Mouse (Mus musculus): ENCODE results near the gene Neurl4. TPM values are rescaled to one million over a fixed set of nuclear protein-coding genes. Genes with fewer than 3 reads are reported as not detected.

Gene Neurl4
- polyA plus RNA-seq, 1 experiment from 2014 or later: 12.5 TPM

DNA sequence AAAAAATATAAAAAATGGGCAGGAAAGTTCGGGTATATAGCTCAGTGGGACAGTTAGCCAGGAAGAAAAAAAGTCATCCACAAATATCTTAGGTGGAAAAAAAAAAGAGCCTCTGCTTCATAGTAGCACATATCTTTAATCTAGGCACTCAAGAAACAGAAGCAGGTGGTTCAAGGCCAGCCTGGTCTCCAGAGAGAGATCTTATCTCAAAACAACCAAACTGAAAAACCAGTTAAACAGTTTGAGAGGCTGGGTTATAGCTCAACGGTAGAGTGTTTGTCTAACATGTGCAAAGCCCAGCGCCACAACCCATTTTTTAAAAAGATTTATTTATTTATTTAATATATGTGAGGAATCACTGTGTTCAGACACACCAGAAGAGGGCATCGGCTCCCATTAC lies 32.2 kb downstream of the Neurl4 start:
- no peaks in the 10 kb centered on the region for H3K36me3 ChIP-seq (ENCODE audit: insufficient read depth)
- H3K9ac ChIP-seq: no peak overlapping the region
- H3K27ac ChIP-seq (ENCODE audit: low read depth): no peak overlapping the region
- no peaks in the 10 kb centered on the region for H3K9me3 ChIP-seq (ENCODE audit: low read depth, low read length)
- WGBS: 50% methylated on average over 4 of the region's 4 CpGs
- ATAC-seq (ENCODE audit: insufficient read depth): no peak
- TF ChIP-seq CTCF (IDR thresholded peaks at IDR 0.05; ENCODE audit: low read depth): no peak
- no peak overlapping the region for H3K4me2 ChIP-seq
- no peak for DNase-seq
- peaks cover 6% of the 10 kb centered on the region; the same call in 1 of the 2 replicates for H3K4me1 ChIP-seq (ENCODE audit: insufficient read depth)
- peaks cover 23% of the 10 kb centered on the region for H3K27me3 ChIP-seq (ENCODE audit: insufficient read depth, low read length)
- no peak overlapping the region for H3K4me3 ChIP-seq (ENCODE audit: low read depth, low read length)

DNA sequence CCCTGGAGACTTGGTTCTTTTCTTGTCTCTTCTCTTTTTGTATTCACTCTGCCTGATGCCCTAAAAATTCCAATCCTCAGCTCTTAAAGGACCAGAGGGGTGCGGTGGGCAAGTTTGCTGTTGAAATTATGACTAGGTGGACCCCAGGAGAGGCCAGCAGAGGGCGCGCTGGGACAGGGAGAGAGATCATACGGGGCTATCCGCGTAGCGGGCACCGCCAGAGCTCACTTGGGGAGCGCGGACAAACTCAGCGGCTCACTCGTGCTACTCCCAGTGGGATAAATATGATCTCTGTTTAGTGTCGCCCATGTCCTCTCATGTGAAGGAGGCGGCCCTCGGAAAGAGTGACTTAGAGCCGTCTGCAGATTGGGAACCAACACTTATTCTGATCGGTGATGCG lies 33.3 kb downstream of the Neurl4 start:
- peak overlapping the region; percentile 57 for H3K4me2 ChIP-seq
- DNase-seq: peak; percentile 97
- H3K9me3 ChIP-seq (ENCODE audit: low read depth, low read length): no peaks in the 10 kb centered on the region
- no peak overlapping the region for H3K9ac ChIP-seq
- no peak overlapping the region for H3K27ac ChIP-seq (ENCODE audit: low read depth)
- peak; percentile 95 for TF ChIP-seq CTCF (IDR thresholded peaks at IDR 0.05; ENCODE audit: low read depth)
- 1% methylated on average over 18 of the region's 18 CpGs for WGBS
- no peaks in the 10 kb centered on the region for H3K36me3 ChIP-seq (ENCODE audit: insufficient read depth)
- peaks cover 28% of the 10 kb centered on the region for H3K27me3 ChIP-seq (ENCODE audit: insufficient read depth, low read length)
- H3K4me1 ChIP-seq (ENCODE audit: insufficient read depth): peaks cover 6% of the 10 kb centered on the region; the same call in 1 of the 2 replicates
- H3K4me3 ChIP-seq (ENCODE audit: low read depth, low read length): peak overlapping the region; percentile 20
- peak; percentile 63 for ATAC-seq (ENCODE audit: insufficient read depth)

DNA sequence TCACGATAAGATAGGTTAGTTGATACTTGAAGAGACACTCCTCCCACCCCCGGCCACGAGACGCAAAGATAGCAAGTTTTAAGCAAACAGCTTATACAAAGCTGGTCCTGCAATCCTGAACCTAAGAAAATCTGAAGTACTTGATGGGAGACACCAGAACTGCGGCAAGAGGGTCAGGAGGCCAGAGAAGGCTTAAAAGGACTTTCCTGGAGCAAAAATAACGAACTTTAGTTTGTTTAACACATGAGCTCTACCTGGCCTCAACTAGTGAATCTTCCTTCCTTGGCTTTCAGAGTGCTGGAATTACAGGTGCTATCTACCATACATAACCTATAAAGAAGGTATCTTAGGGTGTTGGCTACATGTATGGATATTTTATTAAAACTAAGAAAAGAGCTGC lies 33.8 kb downstream of the Neurl4 start:
- peaks cover 6% of the 10 kb centered on the region; the same call in 1 of the 2 replicates for H3K4me1 ChIP-seq (ENCODE audit: insufficient read depth)
- no peak for DNase-seq
- no peak overlapping the region for H3K9ac ChIP-seq
- H3K27me3 ChIP-seq (ENCODE audit: insufficient read depth, low read length): peaks cover 28% of the 10 kb centered on the region
- H3K4me2 ChIP-seq: peak overlapping the region; percentile 99
- TF ChIP-seq CTCF (IDR thresholded peaks at IDR 0.05; ENCODE audit: low read depth): no peak
- no peaks in the 10 kb centered on the region for H3K36me3 ChIP-seq (ENCODE audit: insufficient read depth)
- no peak for ATAC-seq (ENCODE audit: insufficient read depth)
- H3K9me3 ChIP-seq (ENCODE audit: low read depth, low read length): no peaks in the 10 kb centered on the region
- 12% methylated on average over 6 of the region's 6 CpGs for WGBS
- H3K4me3 ChIP-seq (ENCODE audit: low read depth, low read length): peak overlapping the region; percentile 54; the same call in 1 of the 2 replicates
- no peak overlapping the region for H3K27ac ChIP-seq (ENCODE audit: low read depth)

DNA sequence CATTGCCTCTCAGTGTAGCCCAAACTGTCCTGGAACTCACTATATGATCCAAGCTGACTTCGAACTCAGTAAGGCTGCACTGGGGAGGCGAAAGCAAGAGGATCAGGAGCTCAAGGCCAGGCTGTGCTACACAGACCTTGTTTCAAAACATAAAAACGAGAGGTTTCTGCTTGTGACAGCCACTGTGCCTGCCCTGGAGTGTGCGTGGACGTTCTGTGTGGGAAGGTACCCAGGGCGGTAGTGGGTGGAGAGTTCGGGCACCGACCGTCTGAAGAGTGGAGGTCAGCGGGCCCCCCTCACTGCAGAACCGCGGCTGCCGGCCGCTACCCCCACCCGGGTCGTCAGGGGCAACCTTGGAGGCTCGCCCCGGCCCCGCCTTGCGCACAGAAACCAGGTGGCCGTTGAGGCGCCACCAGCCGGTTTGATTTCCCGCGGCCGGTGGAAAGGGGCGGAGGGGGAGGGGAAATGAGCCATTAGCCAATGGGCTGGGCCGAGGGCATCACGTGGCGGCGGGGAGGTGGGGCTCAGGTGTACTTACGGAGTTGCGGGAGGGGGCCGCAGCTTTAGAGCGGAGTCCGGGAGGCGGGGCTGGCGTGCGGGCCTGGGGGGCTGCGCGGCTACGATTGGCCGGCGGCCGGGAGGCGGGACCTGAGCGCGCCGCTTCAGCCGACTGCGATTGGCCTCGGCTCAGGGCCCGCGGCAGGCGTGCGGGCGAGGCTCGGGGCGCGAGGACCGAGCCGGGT lies 34.4 kb downstream of the Neurl4 start, which contains the start of gene Ybx2:
Ybx2 (plus strand) TSS at position 660 of the 743 bp plus-strand sequence.
- 2% methylated on average over 35 of the region's 62 CpGs for WGBS
- ATAC-seq (ENCODE audit: insufficient read depth): peak; percentile 79
- Histone ChIP-seq H3K9ac (peak within 1 kb of the TSS; percentile 58), H3K27ac (ENCODE audit: low read depth) (peak within 1 kb of the TSS; percentile 24; the same call in 1 of the 2 replicates), H3K4me1 (ENCODE audit: insufficient read depth) (peaks cover 6% of the 10 kb centered on the region; the same call in 1 of the 2 replicates), H3K27me3 (ENCODE audit: insufficient read depth, low read length) (peaks cover 28% of the 10 kb centered on the region), H3K36me3 (ENCODE audit: insufficient read depth) (no peaks in the 10 kb centered on the region), H3K4me3 (ENCODE audit: low read depth, low read length) (peak within 1 kb of the TSS; percentile 54), H3K9me3 (ENCODE audit: low read depth, low read length) (no peaks in the 10 kb centered on the region), H3K4me2 (peak within 1 kb of the TSS; percentile 99)
- peak; percentile 88 for DNase-seq
- TF ChIP-seq CTCF (IDR thresholded peaks at IDR 0.05; ENCODE audit: low read depth): no peak

DNA sequence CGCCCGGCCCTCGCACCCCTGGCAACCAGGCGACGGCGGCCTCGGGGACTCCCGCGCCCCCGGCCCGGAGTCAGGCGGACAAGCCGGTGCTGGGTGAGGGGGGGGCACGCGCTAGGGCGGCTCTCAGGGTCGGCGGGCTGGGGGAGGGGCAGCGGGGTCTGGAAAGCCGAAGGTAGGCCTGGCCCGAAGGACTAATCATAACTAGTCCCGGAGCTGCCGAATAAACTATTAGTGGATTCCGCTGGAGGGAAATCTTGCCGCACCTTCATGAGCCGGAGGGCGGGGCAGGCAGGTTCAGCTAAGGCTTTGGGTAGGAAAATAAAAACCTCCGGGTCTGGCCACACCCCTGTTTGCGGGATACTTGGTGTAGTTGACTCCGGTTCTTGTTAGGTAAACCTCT lies 35.3 kb downstream of the Neurl4 start:
- WGBS: 1% methylated on average over 30 of the region's 30 CpGs
- no peak for TF ChIP-seq CTCF (IDR thresholded peaks at IDR 0.05; ENCODE audit: low read depth)
- H3K9ac ChIP-seq: peak overlapping the region; percentile 58
- H3K4me1 ChIP-seq (ENCODE audit: insufficient read depth): peaks cover 6% of the 10 kb centered on the region; the same call in 1 of the 2 replicates
- peak overlapping the region; percentile 54 for H3K4me3 ChIP-seq (ENCODE audit: low read depth, low read length)
- peaks cover 28% of the 10 kb centered on the region for H3K27me3 ChIP-seq (ENCODE audit: insufficient read depth, low read length)
- ATAC-seq (ENCODE audit: insufficient read depth): no peak
- H3K9me3 ChIP-seq (ENCODE audit: low read depth, low read length): no peaks in the 10 kb centered on the region
- H3K27ac ChIP-seq (ENCODE audit: low read depth): no peak overlapping the region
- peak overlapping the region; percentile 99 for H3K4me2 ChIP-seq
- DNase-seq: peak; percentile 39
- no peaks in the 10 kb centered on the region for H3K36me3 ChIP-seq (ENCODE audit: insufficient read depth)

DNA sequence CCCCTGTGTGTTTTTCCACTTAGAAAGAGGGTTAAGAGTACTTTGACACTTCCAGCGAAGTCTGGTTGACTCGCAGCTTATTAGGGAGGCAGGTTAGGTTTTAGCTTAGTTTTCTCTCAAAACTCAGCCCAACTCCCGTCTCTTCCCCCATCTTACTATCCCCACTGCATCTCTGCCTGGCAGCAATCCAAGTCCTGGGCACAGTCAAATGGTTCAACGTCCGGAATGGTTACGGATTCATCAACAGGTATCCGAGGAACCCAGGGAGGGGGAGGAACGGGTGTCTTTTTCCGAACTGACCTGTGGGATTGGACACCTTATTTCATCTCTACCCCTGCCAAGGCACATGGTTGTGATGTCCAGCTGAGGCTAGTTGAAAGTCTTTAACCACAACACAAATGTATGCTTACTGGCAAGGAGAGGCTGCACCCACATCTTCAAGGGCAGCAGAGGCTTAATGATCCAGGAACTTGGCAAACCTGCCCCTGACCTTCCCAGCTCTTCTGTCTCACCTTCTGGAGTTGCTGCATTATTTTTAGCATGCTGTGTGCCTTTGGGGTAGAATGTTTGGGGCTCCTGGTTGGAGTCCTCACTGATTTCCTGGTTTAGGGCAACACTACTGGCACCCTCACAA lies 36.0 kb downstream of the Neurl4 start:
- peaks cover 6% of the 10 kb centered on the region; the same call in 1 of the 2 replicates for H3K4me1 ChIP-seq (ENCODE audit: insufficient read depth)
- no peak for DNase-seq
- 0 out of 2 replicates have a peak, but pooled peaks cover under 1% of the 10 kb centered on the region for H3K36me3 ChIP-seq (ENCODE audit: insufficient read depth)
- H3K27ac ChIP-seq (ENCODE audit: low read depth): no peak overlapping the region
- H3K27me3 ChIP-seq (ENCODE audit: insufficient read depth, low read length): peaks cover 28% of the 10 kb centered on the region
- no peak for TF ChIP-seq CTCF (IDR thresholded peaks at IDR 0.05; ENCODE audit: low read depth)
- no peak for ATAC-seq (ENCODE audit: insufficient read depth)
- H3K4me3 ChIP-seq (ENCODE audit: low read depth, low read length): peak overlapping the region; percentile 54; the same call in 1 of the 2 replicates
- 33% methylated on average over 9 of the region's 9 CpGs for WGBS
- H3K9me3 ChIP-seq (ENCODE audit: low read depth, low read length): no peaks in the 10 kb centered on the region
- peak overlapping the region; percentile 99 for H3K4me2 ChIP-seq
- no peak overlapping the region for H3K9ac ChIP-seq

DNA sequence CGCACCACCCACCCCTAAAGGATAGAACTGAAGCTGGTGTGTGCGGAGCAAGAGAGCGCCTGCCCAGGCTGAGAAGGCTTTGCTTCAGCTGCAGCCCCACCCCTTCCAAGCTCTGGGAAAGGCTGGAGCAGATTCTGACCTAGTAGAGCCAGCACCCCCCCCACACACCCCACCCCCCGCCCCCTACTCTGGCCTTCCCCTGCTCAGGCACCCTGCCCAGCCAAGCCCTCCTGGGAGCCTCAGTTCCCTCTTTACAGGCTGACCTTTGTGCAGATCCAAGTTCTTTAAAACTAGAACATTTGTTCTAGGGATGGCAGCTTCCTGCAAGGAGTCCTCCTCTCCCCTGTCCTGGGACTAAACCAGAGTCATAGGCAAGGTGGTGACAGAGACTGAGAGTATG lies 36.5 kb downstream of the Neurl4 start:
- Histone ChIP-seq H3K4me1 (ENCODE audit: insufficient read depth) (peaks cover 6% of the 10 kb centered on the region; the same call in 1 of the 2 replicates), H3K4me3 (ENCODE audit: low read depth, low read length) (no peak overlapping the region), H3K9me3 (ENCODE audit: low read depth, low read length) (no peaks in the 10 kb centered on the region), H3K4me2 (peak overlapping the region; percentile 99; the same call in 1 of the 2 replicates), H3K27me3 (ENCODE audit: insufficient read depth, low read length) (peaks cover 28% of the 10 kb centered on the region), H3K36me3 (ENCODE audit: insufficient read depth) (0 out of 2 replicates have a peak, but pooled peaks cover 5% of the 10 kb centered on the region), H3K9ac (no peak overlapping the region), H3K27ac (ENCODE audit: low read depth) (no peak overlapping the region)
- ATAC-seq (ENCODE audit: insufficient read depth) (no peak), DNase-seq (no peak)
- WGBS: 28% methylated on average over 4 of the region's 4 CpGs
- no peak for TF ChIP-seq CTCF (IDR thresholded peaks at IDR 0.05; ENCODE audit: low read depth)

Measured in lung, embryonic 14.5 days (tissue).